Mouse (Mus musculus) midbrain, embryonic 10.5 days (tissue): ENCODE results near the gene Ap5b1. TPM values are rescaled to one million over a fixed set of nuclear protein-coding genes. Genes with fewer than 3 reads are reported as not detected.

Experiments
- DNase-seq: peaks from one replicate; pipeline ENCODE4 v3.0.0-alpha.2; 2017; ENCODE audit warnings: low spot score
- H3K27ac ChIP-seq: fragments of 300-500 bp; sonication (generic); replicated peaks from 2 replicates; pipeline ENCODE4 v1.5.1; 2016; ENCODE audit warnings: mild to moderate bottlenecking
- H3K27me3 ChIP-seq: fragments of 300-500 bp; sonication (generic); 2 replicates; pipeline ENCODE4 v1.6.1; 2016; ENCODE audit warnings: low read depth, mild to moderate bottlenecking; ENCODE audit not compliant: poor library complexity, severe bottlenecking
- H3K36me3 ChIP-seq: fragments of 300-500 bp; sonication (generic); 2 replicates; pipeline ENCODE4 v1.6.1; 2016; ENCODE audit warnings: mild to moderate bottlenecking, moderate library complexity
- H3K4me1 ChIP-seq: fragments of 300-500 bp; sonication (generic); 2 replicates; pipeline ENCODE4 v1.6.1; 2016
- H3K4me3 ChIP-seq: fragments of 300-500 bp; sonication (generic); 2 replicates; pipeline ENCODE4 v1.5.1; 2016; ENCODE audit warnings: mild to moderate bottlenecking, moderate library complexity
- H3K9me3 ChIP-seq: fragments of 300-500 bp; sonication (generic); replicated peaks from 2 replicates; pipeline ENCODE4 v1.6.1; 2016; ENCODE audit warnings: mild to moderate bottlenecking
- WGBS: fragments of 180-500 bp; shearing (Covaris S2); methylation state at CpG from one replicate; pipeline ENCODE4 v1.1.7; 2016; 5-methylcytosine and 5-hydroxymethylcytosine counted together
- polyA plus RNA-seq: library from polyadenylated mRNA; unstranded; fragments of >200 nt; fragmentation: Nextera tagmentation; extraction: Ambion mirVana; gene quantifications from 2 replicates; pipeline ENCODE4 v1.2.1, GENCODE M21; 2016

Gene Ap5b1
- polyA plus RNA-seq, 1 experiment from 2014 or later = 1.6 TPM

GRCm38 (mm10) chr19:5570353-5571246 is 2.8 kb downstream of the Ap5b1 start:
- peaks cover 31% of the 10 kb centered on the region for H3K27me3 ChIP-seq
- 88% methylated on average over 32 of the region's 32 CpGs for whole genome bisulfite sequencing
- no peaks in the 10 kb centered on the region for H3K9me3 ChIP-seq
- H3K4me1 ChIP-seq = peaks cover 34% of the 10 kb centered on the region
- no peak overlapping the region for H3K27ac ChIP-seq
- H3K36me3 ChIP-seq = peaks cover 5% of the 10 kb centered on the region; the same call in 1 of the 2 replicates
- no peak for DNase-seq
- H3K4me3 ChIP-seq = no peak overlapping the region

- peaks cover 28% of the 10 kb centered on the region for H3K4me1 ChIP-seq
- no peak for DNase-seq
- no peak overlapping the region for H3K27ac ChIP-seq
- peaks cover 19% of the 10 kb centered on the region for H3K27me3 ChIP-seq
- no peak overlapping the region for H3K4me3 ChIP-seq
- WGBS = 80% methylated on average over 5 of the region's 5 CpGs
- H3K9me3 ChIP-seq = no peaks in the 10 kb centered on the region
- H3K36me3 ChIP-seq = peaks cover 5% of the 10 kb centered on the region; the same call in 1 of the 2 replicates
Measured at GRCm38 (mm10) chr19:5571831-5572230, 4.0 kb downstream of the Ap5b1 start.

- H3K9me3 ChIP-seq = no peaks in the 10 kb centered on the region
- WGBS = 84% methylated on average over 19 of the region's 19 CpGs
- DNase-seq = no peak
- peaks cover 21% of the 10 kb centered on the region for H3K4me1 ChIP-seq
- no peak overlapping the region for H3K4me3 ChIP-seq
- no peak overlapping the region for H3K27ac ChIP-seq
- peaks cover 5% of the 10 kb centered on the region; the same call in 1 of the 2 replicates for H3K36me3 ChIP-seq
- H3K27me3 ChIP-seq = peaks cover 16% of the 10 kb centered on the region
Measured at GRCm38 (mm10) chr19:5572331-5573125, 4.7 kb downstream of the Ap5b1 start.

- H3K27me3 ChIP-seq = 0 out of 2 replicates have a peak, but pooled peaks cover 2% of the 10 kb centered on the region
- H3K4me3 ChIP-seq = no peak overlapping the region
- no peaks in the 10 kb centered on the region for H3K9me3 ChIP-seq
- no peak overlapping the region for H3K27ac ChIP-seq
- H3K36me3 ChIP-seq = 0 out of 2 replicates have a peak, but pooled peaks cover under 1% of the 10 kb centered on the region
- H3K4me1 ChIP-seq = no peaks in the 10 kb centered on the region
- no peak for DNase-seq
- 97% methylated on average over 1 of the region's 1 CpGs for WGBS
Measured at GRCm38 (mm10) chr19:5575336-5575735, 7.5 kb downstream of the Ap5b1 start.

GRCm38 (mm10) chr19:5579971-5580370 is 12.1 kb downstream of the Ap5b1 start:
- Histone ChIP-seq H3K9me3 (no peaks in the 10 kb centered on the region), H3K36me3 (no peaks in the 10 kb centered on the region), H3K27ac (no peak overlapping the region), H3K27me3 (no peaks in the 10 kb centered on the region), H3K4me1 (no peaks in the 10 kb centered on the region), H3K4me3 (no peak overlapping the region)
- no peak for DNase-seq
- 76% methylated on average over 4 of the region's 4 CpGs for WGBS

GRCm38 (mm10) chr19:5580776-5581175 is 13.0 kb downstream of the Ap5b1 start:
- H3K36me3 ChIP-seq = no peaks in the 10 kb centered on the region
- no peak overlapping the region for H3K4me3 ChIP-seq
- no peak overlapping the region for H3K27ac ChIP-seq
- WGBS = 90% methylated on average over 6 of the region's 6 CpGs
- peaks cover 3% of the 10 kb centered on the region; the same call in 1 of the 2 replicates for H3K4me1 ChIP-seq
- DNase-seq = no peak
- no peaks in the 10 kb centered on the region for H3K9me3 ChIP-seq
- H3K27me3 ChIP-seq = no peaks in the 10 kb centered on the region

- DNase-seq = no peak
- H3K4me3 ChIP-seq = no peak overlapping the region
- H3K27me3 ChIP-seq = no peaks in the 10 kb centered on the region
- WGBS = 78% methylated on average over 2 of the region's 2 CpGs
- no peak overlapping the region for H3K27ac ChIP-seq
- peaks cover 3% of the 10 kb centered on the region; the same call in 1 of the 2 replicates for H3K4me1 ChIP-seq
- H3K9me3 ChIP-seq = no peaks in the 10 kb centered on the region
- H3K36me3 ChIP-seq = no peaks in the 10 kb centered on the region
Measured at GRCm38 (mm10) chr19:5581995-5582394, 14.2 kb downstream of the Ap5b1 start.

- Histone ChIP-seq H3K36me3 (no peaks in the 10 kb centered on the region), H3K4me1 (peaks cover 3% of the 10 kb centered on the region; the same call in 1 of the 2 replicates), H3K4me3 (no peak overlapping the region), H3K9me3 (no peaks in the 10 kb centered on the region; the same call in 1 of the 2 replicates), H3K27me3 (no peaks in the 10 kb centered on the region), H3K27ac (no peak overlapping the region)
- DNase-seq = no peak
- WGBS = 78% methylated on average over 9 of the region's 9 CpGs
Measured at GRCm38 (mm10) chr19:5589159-5589558, 21.3 kb downstream of the Ap5b1 start.

GRCm38 (mm10) chr19:5591888-5592287 is 24.1 kb downstream of the Ap5b1 start:
- no peaks in the 10 kb centered on the region for H3K27me3 ChIP-seq
- H3K4me3 ChIP-seq = no peak overlapping the region
- H3K9me3 ChIP-seq = no peaks in the 10 kb centered on the region; the same call in 1 of the 2 replicates
- WGBS = 92% methylated on average over 6 of the region's 6 CpGs
- H3K4me1 ChIP-seq = no peaks in the 10 kb centered on the region
- no peaks in the 10 kb centered on the region for H3K36me3 ChIP-seq
- H3K27ac ChIP-seq = no peak overlapping the region
- DNase-seq = no peak

- WGBS = 78% methylated on average over 4 of the region's 4 CpGs
- H3K27me3 ChIP-seq = no peaks in the 10 kb centered on the region
- no peak overlapping the region for H3K4me3 ChIP-seq
- DNase-seq = no peak
- H3K4me1 ChIP-seq = peaks cover 25% of the 10 kb centered on the region
- peaks cover 15% of the 10 kb centered on the region for H3K36me3 ChIP-seq
- H3K27ac ChIP-seq = no peak overlapping the region
- no peaks in the 10 kb centered on the region for H3K9me3 ChIP-seq
Measured at GRCm38 (mm10) chr19:5599224-5599623, 31.4 kb downstream of the Ap5b1 start.

- Histone ChIP-seq H3K27ac (peak within 1 kb of the TSS; percentile 92), H3K4me3 (peak within 1 kb of the TSS; percentile 76), H3K4me1 (peaks cover 27% of the 10 kb centered on the region), H3K36me3 (peaks cover 42% of the 10 kb centered on the region), H3K27me3 (no peaks in the 10 kb centered on the region), H3K9me3 (no peaks in the 10 kb centered on the region)
- under 1% methylated on average over 64 of the region's 64 CpGs for WGBS
- peak; percentile 77 for DNase-seq
Measured at GRCm38 (mm10) chr19:5601752-5602541, 34.1 kb downstream of the Ap5b1 start, which contains the start of gene Rnaseh2c. TSS of gene Rnaseh2c (plus strand) at chr19:5601873.

- Histone ChIP-seq H3K9me3 (no peaks in the 10 kb centered on the region), H3K27me3 (no peaks in the 10 kb centered on the region), H3K36me3 (peaks cover 59% of the 10 kb centered on the region), H3K27ac (no peak overlapping the region), H3K4me3 (peak overlapping the region; percentile 4; the same call in 1 of the 2 replicates), H3K4me1 (peaks cover 35% of the 10 kb centered on the region)
- DNase-seq = no peak
- WGBS = 94% methylated on average over 7 of the region's 7 CpGs
Measured at GRCm38 (mm10) chr19:5603664-5604063, 35.8 kb downstream of the Ap5b1 start.
